Mouse (Mus musculus): ENCODE data around the gene Ubash3a.

GRCm38 (mm10) chr17:31162607-31163006 is 45.1 kb upstream of the Ubash3a start:
- TF ChIP-seq CHD2 (IDR thresholded peaks at IDR 0.05; ENCODE audit: low read depth, low read length) (no peak), HCFC1 (IDR thresholded peaks at IDR 0.05; ENCODE audit: borderline replicate concordance, insufficient read depth, low read length) (no peak), ZC3H11A (IDR thresholded peaks at IDR 0.05; ENCODE audit: borderline replicate concordance, low read depth, low read length) (no peak)

Data from ES-E14 (cell line).